Mouse (Mus musculus) megakaryocyte progenitor cell, adult 5-6 weeks (primary cell): ENCODE results near the gene Cavin4. TPM values are rescaled to one million over a fixed set of nuclear protein-coding genes. Genes with fewer than 3 reads are reported as not detected.
"Not testable (repeated sequence)": the region's sequence is repeated elsewhere in the genome, so short reads cannot be mapped to it uniquely, and the experiment has no call there.

ENCODE experiments used
- ATAC-seq: replicated peaks from 2 replicates; pipeline ENCODE4 v1.8.0; 2016; ENCODE audit warnings: mild to moderate bottlenecking, moderate TSS enrichment, inconsistent platforms; ENCODE audit not compliant: poor library complexity
- total RNA-seq, 2 experiments: library from RNA; stranded (forward) in 1 of 2; stranded (reverse) in 1 of 2; fragments of 157-497, 149-512 nt in 1 of 2; fragments of 200-1000 nt in 1 of 2; gene quantifications; 2 replicates each; pipeline versions ENCODE4 v1.2.3 to v1.2.4; 2015 to 2017

The Cavin4 gene
- total RNA-seq, 2 experiments from 2014 or later = not detected

GRCm38 (mm10) chr4:48667279-48667678 is 4.0 kb downstream of the Cavin4 start:
- ATAC-seq = no peak

GRCm38 (mm10) chr4:48672915-48673314 is 9.6 kb downstream of the Cavin4 start:
- ATAC-seq = no peak

- ATAC-seq = peak; percentile 94
Observed at GRCm38 (mm10) chr4:48674412-48674811, 11.1 kb downstream of the Cavin4 start.

GRCm38 (mm10) chr4:48676570-48677185 is 13.4 kb downstream of the Cavin4 start:
- no peak for ATAC-seq

- ATAC-seq = no peak
Observed at GRCm38 (mm10) chr4:48677276-48677675, 14.0 kb downstream of the Cavin4 start.

- no peak for ATAC-seq
Observed at GRCm38 (mm10) chr4:48677812-48678211, 14.5 kb downstream of the Cavin4 start.

- no peak for ATAC-seq
Observed at GRCm38 (mm10) chr4:48678793-48679192, 15.5 kb downstream of the Cavin4 start.

GRCm38 (mm10) chr4:48679728-48680127 is 16.4 kb downstream of the Cavin4 start:
- ATAC-seq = not testable (repeated sequence)

GRCm38 (mm10) chr4:48680214-48680613 is 16.9 kb downstream of the Cavin4 start:
- ATAC-seq = no peak

- ATAC-seq = peak; percentile 95
Observed at GRCm38 (mm10) chr4:48680648-48681343, 17.5 kb downstream of the Cavin4 start.

- ATAC-seq = no peak
Observed at GRCm38 (mm10) chr4:48683126-48683525, 19.8 kb downstream of the Cavin4 start.

GRCm38 (mm10) chr4:48683633-48684209 is 20.4 kb downstream of the Cavin4 start:
- ATAC-seq = not testable (repeated sequence)

- no peak for ATAC-seq
Observed at GRCm38 (mm10) chr4:48684593-48685187, 21.4 kb downstream of the Cavin4 start.

- no peak for ATAC-seq
Observed at GRCm38 (mm10) chr4:48688148-48688547, 24.8 kb downstream of the Cavin4 start.

GRCm38 (mm10) chr4:48690640-48691039 is 27.3 kb downstream of the Cavin4 start:
- peak; percentile 77 for ATAC-seq

GRCm38 (mm10) chr4:48691793-48692437 is 28.6 kb downstream of the Cavin4 start:
- peak; percentile 87 for ATAC-seq

- ATAC-seq = no peak
Observed at GRCm38 (mm10) chr4:48692736-48693292, 29.5 kb downstream of the Cavin4 start.

- ATAC-seq = no peak
Observed at GRCm38 (mm10) chr4:48696706-48697105, 33.4 kb downstream of the Cavin4 start.

- ATAC-seq = no peak
Observed at GRCm38 (mm10) chr4:48697302-48697701, 34.0 kb downstream of the Cavin4 start.

- ATAC-seq = no peak
Observed at GRCm38 (mm10) chr4:48715865-48716650, 52.7 kb downstream of the Cavin4 start.
